Mouse (Mus musculus): ENCODE data around the gene Sim1.

Gene Sim1

GRCm38 (mm10) chr10:50901601-50902475 is 7.3 kb downstream of the Sim1 start:
- DNase-seq (ENCODE audit: inconsistent ontology term) = peak; percentile 35

GRCm38 (mm10) chr10:50902741-50903715 is 8.5 kb downstream of the Sim1 start:
- no peak for DNase-seq (ENCODE audit: inconsistent ontology term)

- DNase-seq (ENCODE audit: inconsistent ontology term) = peak; percentile 47
Observed at GRCm38 (mm10) chr10:50903846-50904763, 9.6 kb downstream of the Sim1 start.

GRCm38 (mm10) chr10:50904764-50905701 is 10.5 kb downstream of the Sim1 start:
- DNase-seq (ENCODE audit: inconsistent ontology term) = no peak

DNA sequence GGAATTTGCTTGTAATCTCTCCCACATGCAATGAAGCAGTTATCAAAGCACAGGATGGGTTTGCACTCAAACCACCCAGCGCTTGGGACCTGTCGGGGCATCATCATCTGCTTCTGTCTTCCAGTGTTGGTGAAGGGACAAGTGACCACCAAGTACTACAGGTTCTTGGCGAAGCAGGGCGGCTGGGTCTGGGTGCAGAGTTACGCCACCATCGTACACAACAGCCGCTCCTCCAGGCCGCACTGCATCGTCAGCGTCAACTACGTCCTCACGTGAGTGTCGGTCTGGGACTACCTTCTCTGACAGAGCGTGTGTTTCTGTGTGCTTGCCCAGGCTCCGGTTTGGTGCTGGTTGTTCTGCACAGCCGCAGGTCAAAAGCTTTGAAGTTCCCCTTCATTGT is 15.8 kb downstream of the Sim1 start:
- DNase-seq (ENCODE audit: inconsistent ontology term) = no peak

DNA sequence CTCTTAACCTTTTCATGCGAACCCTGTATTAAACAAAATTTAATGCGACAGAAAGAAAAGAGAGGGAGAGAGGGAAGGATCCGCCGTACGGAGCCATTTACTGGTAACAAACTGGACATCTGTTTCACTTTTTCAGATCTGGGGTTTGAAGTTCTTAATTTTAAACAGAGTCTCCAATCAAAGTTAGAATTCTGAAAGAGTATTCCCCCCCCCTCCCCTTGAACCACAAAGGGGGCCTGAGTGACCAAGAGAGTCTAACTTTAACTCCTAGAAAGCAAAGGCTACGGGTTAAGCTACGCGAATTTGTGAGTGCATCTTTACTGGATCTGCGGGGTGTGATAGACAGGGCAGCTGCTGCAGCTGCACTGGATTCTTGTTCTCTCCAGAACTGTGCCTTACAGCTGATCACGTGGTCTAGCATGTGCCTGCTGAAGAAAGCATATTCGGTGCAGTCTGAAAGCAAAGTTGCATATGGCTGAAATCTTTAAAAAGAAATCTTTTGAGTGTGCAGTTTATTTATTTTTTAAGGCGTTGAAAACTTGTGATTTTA is 16.4 kb downstream of the Sim1 start:
- peak; percentile 43 for DNase-seq (ENCODE audit: inconsistent ontology term)

DNA sequence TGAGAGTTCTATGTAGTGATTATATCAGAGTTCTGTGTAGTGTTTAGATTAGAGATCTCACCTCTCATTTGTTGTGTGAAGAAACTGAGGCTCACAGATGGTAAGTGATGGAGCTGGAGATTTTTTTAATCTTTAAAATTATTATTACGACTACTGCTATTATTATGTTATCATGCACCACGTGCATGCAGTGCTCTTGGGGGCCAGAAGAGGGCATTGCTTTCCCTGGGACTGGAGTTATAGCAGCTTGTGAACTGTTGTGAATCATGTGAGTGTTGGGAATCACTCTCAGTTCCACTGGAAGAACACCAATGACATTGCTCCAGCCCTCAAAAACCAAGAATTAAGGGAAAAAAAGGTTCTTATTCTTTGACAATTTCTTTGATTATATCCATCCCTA is 21.1 kb downstream of the Sim1 start:
- DNase-seq (ENCODE audit: inconsistent ontology term) = no peak

GRCm38 (mm10) chr10:50929281-50929680 is 34.7 kb downstream of the Sim1 start:
- no peak for DNase-seq (ENCODE audit: inconsistent ontology term)

DNA sequence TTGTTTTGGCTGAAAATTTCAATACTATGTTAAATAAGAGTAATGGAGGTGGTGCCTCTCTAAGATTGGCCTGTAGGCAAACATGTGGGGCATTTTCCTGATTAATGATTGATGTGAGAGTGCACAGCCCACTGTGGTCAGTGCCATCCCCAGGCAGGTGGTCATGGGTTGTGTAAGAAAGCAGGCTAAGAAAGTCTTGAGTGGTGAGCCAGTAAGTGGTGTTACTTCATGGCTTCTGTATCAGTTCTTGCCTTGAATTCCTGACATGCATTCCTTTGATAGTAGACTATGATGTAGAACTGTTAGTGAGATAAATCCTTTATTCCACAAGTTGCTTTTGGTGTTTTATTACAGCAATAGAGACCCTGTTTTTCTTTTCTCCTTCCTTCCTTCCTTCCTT is 41.1 kb downstream of the Sim1 start:
- DNase-seq (ENCODE audit: inconsistent ontology term) = no peak

DNA sequence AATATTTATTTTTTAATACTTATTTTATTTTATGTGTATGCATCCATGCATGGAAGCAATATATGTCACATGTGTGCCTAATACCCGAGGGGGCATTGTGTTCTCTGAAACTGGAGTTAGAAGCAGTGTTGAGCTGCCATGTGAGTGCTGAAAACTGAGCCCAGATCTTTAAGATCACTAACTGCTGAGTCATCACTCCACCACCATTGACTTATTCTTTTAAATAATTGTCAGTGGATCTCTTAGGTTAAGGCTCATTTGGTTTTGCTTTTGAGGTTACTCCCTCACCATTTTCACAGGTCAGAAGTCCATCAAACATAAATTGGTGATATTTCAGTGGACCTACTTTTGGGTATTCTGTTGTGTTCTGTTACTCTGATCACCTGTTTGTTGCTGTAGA is 79.1 kb downstream of the Sim1 start:
- DNase-seq (ENCODE audit: inconsistent ontology term) = no peak

- DNase-seq (ENCODE audit: inconsistent ontology term) = no peak
Observed at GRCm38 (mm10) chr10:50981849-50982248, 87.3 kb downstream of the Sim1 start.

DNA sequence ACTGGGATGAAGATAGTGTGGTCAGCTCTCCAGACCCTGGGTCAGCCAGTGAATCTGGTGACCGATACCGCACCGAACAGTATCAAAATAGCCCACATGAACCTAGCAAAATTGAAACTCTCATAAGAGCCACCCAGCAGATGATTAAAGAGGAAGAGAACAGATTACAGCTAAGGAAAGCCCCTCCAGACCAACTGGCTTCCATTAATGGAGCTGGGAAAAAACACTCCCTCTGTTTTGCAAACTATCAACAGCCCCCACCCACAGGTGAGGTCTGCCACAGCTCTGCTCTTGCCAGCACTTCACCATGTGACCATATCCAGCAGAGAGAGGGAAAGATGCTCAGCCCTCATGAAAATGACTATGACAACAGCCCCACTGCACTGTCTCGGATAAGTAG is 89.1 kb downstream of the Sim1 start:
- DNase-seq (ENCODE audit: inconsistent ontology term) = no peak

- DNase-seq (ENCODE audit: inconsistent ontology term) = no peak
Observed at GRCm38 (mm10) chr10:51007798-51008197, 113.2 kb downstream of the Sim1 start.

- DNase-seq (ENCODE audit: inconsistent ontology term) = no peak
Observed at GRCm38 (mm10) chr10:51011391-51012150, 117.0 kb downstream of the Sim1 start.

DNA sequence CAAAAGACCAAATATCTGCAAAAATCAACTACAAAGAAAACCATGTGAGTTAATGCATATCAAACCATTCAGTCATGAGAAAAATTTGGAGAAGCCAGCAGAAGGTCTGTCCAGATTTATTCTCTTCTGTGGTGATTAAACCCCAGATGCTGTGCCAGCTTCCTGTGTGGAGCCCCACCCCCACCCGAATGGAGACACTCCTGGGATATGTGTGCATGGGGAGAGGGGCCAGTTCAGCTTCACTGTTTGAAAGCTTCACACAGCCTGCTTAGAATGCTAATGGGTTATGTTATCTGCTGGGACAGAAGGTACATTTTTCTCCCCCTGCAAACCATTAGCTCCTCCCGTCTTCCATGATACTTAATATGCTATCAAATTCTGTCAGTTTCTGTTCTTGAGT is 120.3 kb downstream of the Sim1 start:
- peak; percentile 34 for DNase-seq (ENCODE audit: inconsistent ontology term)

DNA sequence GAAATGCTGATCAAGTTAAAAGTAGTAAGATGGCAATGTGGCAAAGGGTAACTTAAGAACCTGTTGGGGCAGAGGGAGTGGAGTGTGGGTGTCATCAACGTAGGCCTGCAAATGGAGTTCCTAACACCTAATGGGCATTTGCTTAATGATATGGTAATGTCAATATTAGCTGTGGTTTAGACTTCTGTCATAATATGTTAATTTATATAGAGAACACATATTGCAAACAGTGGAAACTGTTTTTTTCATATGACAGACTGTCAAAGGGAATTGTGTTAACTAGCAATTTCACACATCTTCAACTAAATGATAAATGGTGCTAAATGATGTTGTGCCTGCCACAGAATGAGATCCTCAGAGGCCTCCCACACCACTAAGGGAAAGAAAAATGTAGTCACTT is 120.8 kb downstream of the Sim1 start:
- DNase-seq (ENCODE audit: inconsistent ontology term) = no peak

DNA sequence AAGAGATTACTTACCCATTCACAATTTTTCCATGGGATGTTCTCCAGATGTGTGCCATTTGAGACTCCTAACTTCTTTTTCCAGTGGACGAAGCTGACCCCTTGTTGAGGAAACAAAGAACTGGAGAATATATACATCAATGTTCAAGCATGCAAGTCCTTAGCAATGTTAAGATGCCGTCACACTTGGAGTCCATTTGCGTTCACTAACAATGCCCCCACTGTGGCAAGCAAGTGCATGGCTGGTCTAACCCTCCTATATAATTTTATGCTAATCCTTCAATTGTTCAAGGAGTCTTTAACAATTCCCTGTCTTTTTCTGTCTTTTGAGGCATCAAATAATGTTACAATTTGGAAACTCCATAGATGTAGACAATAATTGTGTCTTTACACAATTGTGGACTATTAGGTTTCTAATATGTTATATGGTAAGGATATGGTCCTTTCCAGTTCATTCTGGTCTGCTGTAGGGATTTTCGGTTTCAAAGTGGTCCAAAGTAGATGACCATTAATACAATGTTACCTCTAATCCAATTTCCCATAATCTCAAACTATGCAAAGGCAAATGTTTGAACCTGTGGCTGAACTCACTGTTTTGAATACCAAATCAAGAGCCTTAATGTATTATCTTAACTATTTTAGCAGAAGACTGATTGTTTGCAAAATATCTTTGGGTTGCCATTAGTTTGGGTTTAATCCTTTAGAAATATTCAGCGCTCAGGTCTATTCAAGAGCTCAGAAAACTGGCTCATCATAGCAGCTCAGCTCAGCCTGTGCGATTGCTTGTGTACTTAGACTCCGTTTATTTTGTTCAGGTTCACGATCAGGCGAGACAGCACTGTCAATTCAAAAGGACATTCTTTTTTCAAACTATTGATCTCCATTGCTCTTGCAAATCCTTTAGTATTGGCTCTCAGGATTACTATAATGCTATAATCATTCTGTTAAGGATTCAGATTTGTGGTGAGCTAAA is 129.0 kb downstream of the Sim1 start:
- DNase-seq (ENCODE audit: inconsistent ontology term) = no peak
